Mouse (Mus musculus): ENCODE results near the gene Mllt10.

DNA sequence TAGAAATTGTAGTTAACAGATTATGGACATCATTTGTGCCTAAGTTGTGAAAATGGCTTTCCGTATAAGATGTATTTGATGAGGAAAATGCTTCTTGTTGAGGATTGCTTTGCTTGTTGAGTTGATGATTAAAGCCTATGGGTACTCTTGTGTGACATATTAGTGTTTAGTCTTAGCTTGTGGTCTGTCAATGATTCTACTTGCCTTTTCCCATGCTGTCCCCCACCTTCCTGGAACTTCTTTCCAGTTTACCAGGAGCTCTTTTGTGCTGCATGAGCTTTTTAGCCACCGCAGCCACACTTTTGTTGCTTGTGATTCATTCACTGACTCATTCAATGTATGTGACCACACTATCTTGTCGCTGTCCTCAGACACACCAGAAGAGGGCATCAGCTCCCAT lies 53.2 kb downstream of the Mllt10 start:
- TF ChIP-seq CTCF (IDR thresholded peaks at IDR 0.05; ENCODE audit: extremely low read depth, insufficient read depth, insufficient read length, insufficient replicate concordance) (no peak), POLR2A (IDR thresholded peaks at IDR 0.05; ENCODE audit: low read depth, low read length) (no peak)
